ENCODE assay signal across 9 mouse cellular contexts in the genomic region with DNA sequence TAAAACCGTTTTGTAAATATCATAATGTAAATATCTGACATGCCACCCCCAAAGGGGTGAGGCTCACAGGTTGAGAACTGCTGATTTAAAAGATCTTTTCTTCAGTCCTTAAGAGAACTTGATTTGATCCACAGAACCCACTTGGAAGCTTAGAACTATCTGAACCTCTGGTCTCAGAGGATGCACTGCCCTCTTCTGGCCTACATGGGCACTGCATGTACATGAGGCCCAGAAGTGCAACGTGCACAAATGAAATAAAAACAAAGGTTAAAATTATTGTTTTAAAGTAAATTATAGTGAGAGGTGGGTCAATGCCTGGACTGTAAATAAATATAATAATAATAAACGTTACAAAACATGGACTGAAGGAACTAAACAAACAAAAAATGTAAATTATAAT.
DNase-seq lines count a peak whose midpoint lies in the region; ATAC-seq and TF ChIP-seq lines count a peak whose summit lies in the region.
"Had no signal": no experiment of that assay in that cellular context is flagged by ENCODE, and none has a peak within 500 bp of the region (broad histone marks: within the 10 kb centered on the region; RNA-seq: fewer than 3 reads in every experiment).

No protein-coding gene starts in this region.

- peak; percentile 22 for DNase-seq in gastrocnemius, postnatal 10 days
- no peak for DNase-seq in gastrocnemius, postnatal 14 days
- peak; percentile 12 for DNase-seq in thymus, postnatal 14 days
- no peak for DNase-seq in thymus, adult 18-20 months
- peak; percentile 51 for DNase-seq in lung, postnatal 36 days
- DNase-seq in gastrocnemius, adult 18-20 months (ENCODE audit: low spot score): no peak

- no peak for ATAC-seq in megakaryocyte, adult 5-6 weeks (ENCODE audit: poor library complexity, severe bottlenecking)

- H3K27ac ChIP-seq in cortical plate, adult 2 months (ENCODE audit: insufficient read depth, low read length): no peak overlapping the region
- H3K27ac ChIP-seq: limb, embryonic 12.5 days had no signal

- TF ChIP-seq CTCF in cortical plate, adult 2 months (IDR thresholded peaks at IDR 0.05; ENCODE audit: extremely low read depth, insufficient read depth, low read length): peak; percentile 60

- H3K4me1 ChIP-seq in cortical plate, adult 2 months (ENCODE audit: control insufficient read depth, insufficient read depth, low read length): no peaks in the 10 kb centered on the region; the same call in 1 of the 2 replicates
- H3K4me1 ChIP-seq: limb, embryonic 12.5 days had no signal

- intact Hi-C loops in gastrocnemius, postnatal 14 days (cut with DNase I; ENCODE audit: low total_unique reads): no loop called here

- TF ChIP-seq POLR2A in cortical plate, adult 2 months (IDR thresholded peaks at IDR 0.05; ENCODE audit: extremely low read depth, insufficient read depth, low read length): no peak

- H3K4me3 ChIP-seq in cortical plate, adult 2 months (ENCODE audit: insufficient read depth, low read length): no peak overlapping the region
- H3K4me3 ChIP-seq: limb, embryonic 12.5 days had no signal

Comparison
In these comparisons a context has a peak if more than half of its experiments do, and no peak if none do; other contexts are left out.
1. DNase-seq: peak in gastrocnemius, postnatal 10 days (single experiment), thymus, postnatal 14 days (single experiment) and lung, postnatal 36 days (single experiment); none in gastrocnemius, postnatal 14 days (single experiment), thymus, adult 18-20 months (0 of 2) and gastrocnemius, adult 18-20 months (single experiment).